Mouse (Mus musculus) heart, postnatal 0 days (tissue): ENCODE measurements at regions not wholly inside any gene's neighbourhood (a gene's known extent, or its start where the extent isn't known, plus 50 kb on each side); places are given as distances from the start of the nearest gene placed in this dataset.

Source experiments
- CTCF ChIP-seq: IDR thresholded peaks from 2 replicates; pipeline ENCODE4 v1.5.1; 2016; ENCODE audit warnings: antibody characterized with exemption, control low read depth, low read depth
- EP300 ChIP-seq: IDR thresholded peaks from 2 replicates; pipeline ENCODE4 v1.6.1; 2016; ENCODE audit warnings: antibody characterized with exemption, low read depth

- TF ChIP-seq EP300 (no peak), CTCF (no peak)
These were observed 210.9 kb downstream of the Psat1 start for GRCm38 (mm10) chr19:15736200-15736599.
